Comparison of ENCODE assay signal across 11 mouse cellular contexts in genomic region chr6:48432893-48433816, GRCm38 (mm10). TPM values are rescaled to one million over a fixed set of nuclear protein-coding genes. Genes with fewer than 3 reads are reported as not detected.
DNase-seq lines count a peak whose midpoint lies in the region; ATAC-seq lines count a peak whose summit lies in the region.
"Had no signal": no experiment of that assay in that cellular context is flagged by ENCODE, and none has a peak within 500 bp of the region (broad histone marks: within the 10 kb centered on the region; RNA-seq: fewer than 3 reads in every experiment).

No protein-coding gene starts in this region.

- no peaks in the 10 kb centered on the region for H3K9me3 ChIP-seq in embryonic facial prominence, embryonic 15.5 days (replicated peaks)

- 39% methylated on average over 12 of the region's 12 CpGs for WGBS in embryonic facial prominence, embryonic 15.5 days

- peaks cover 31% of the 10 kb centered on the region for H3K4me1 ChIP-seq in embryonic facial prominence, embryonic 15.5 days

- no peak overlapping the region for H3K4me2 ChIP-seq in embryonic facial prominence, embryonic 15.5 days (replicated peaks)
- H3K4me2 ChIP-seq: liver, embryonic 11.5 days had no signal

- H3K27me3 ChIP-seq in embryonic facial prominence, embryonic 15.5 days, result no peaks in the 10 kb centered on the region

- peak; percentile 32; the same call in 1 of the 2 replicates for ATAC-seq in embryonic facial prominence, embryonic 15.5 days (ENCODE audit: insufficient number of reproducible peaks, low FRiP score, low TSS enrichment, low read depth)
- no peak for ATAC-seq in erythroblast, adult 5-6 weeks (replicated peaks; ENCODE audit: low FRiP score, poor library complexity, severe bottlenecking)

- DNase-seq in kidney, adult 11 months, result peak; percentile 38
- no peak for DNase-seq in kidney, adult 9 months
- peak; percentile 42 for DNase-seq in brain, adult 2 months (ENCODE audit: low read depth, low spot score)
- DNase-seq in kidney, postnatal 36 days, result peak; percentile 37 to 49
- DNase-seq in T-cell, adult 2 months (ENCODE audit: low spot score), result no peak
- no peak for DNase-seq in frontal cortex, postnatal 36 days (ENCODE audit: low spot score in 2 of 2)
- DNase-seq: adrenal gland, adult 8-10 months; heart, postnatal 14 days had no signal

- H3K27ac ChIP-seq in embryonic facial prominence, embryonic 15.5 days (replicated peaks), result peak overlapping the region; percentile 17

- H3K9ac ChIP-seq in embryonic facial prominence, embryonic 15.5 days, result no peak overlapping the region

- H3K36me3 ChIP-seq in embryonic facial prominence, embryonic 15.5 days, result peaks cover 13% of the 10 kb centered on the region

- H3K4me3 ChIP-seq in embryonic facial prominence, embryonic 15.5 days (replicated peaks), result no peak overlapping the region

RNA-seq across cellular contexts. Expression of gene Zfp467, which starts 12.5 kb away (rescaled TPM):
- polyA plus RNA-seq in embryonic facial prominence, embryonic 15.5 days (2015; fragmentation: Nextera tagmentation; extraction: Ambion mirVana), result 28.5 and 29.5 TPM in 2 replicates
- 1.9 and 7.3 TPM in 2 replicates for total RNA-seq in erythroblast, adult 5-6 weeks (2015; ENCODE audit: low replicate concordance)
- total RNA-seq in erythroblast, adult 5-6 weeks (2017; ENCODE audit: low replicate concordance), result not detected in 2 replicates

RNA-seq across cellular contexts. Expression of gene Sspo, which starts 14.9 kb away (rescaled TPM):
- 0.25 and 0.51 TPM in 2 replicates for polyA plus RNA-seq in embryonic facial prominence, embryonic 15.5 days (2015; fragmentation: Nextera tagmentation; extraction: Ambion mirVana)
- not detected in 2 replicates for total RNA-seq in erythroblast, adult 5-6 weeks (2015; ENCODE audit: low replicate concordance)
- total RNA-seq in erythroblast, adult 5-6 weeks (2017; ENCODE audit: low replicate concordance), result not detected in 2 replicates

RNA-seq across cellular contexts. Expression of gene Krba1, which starts 37.8 kb away (rescaled TPM):
- 21.9 and 22.6 TPM in 2 replicates for polyA plus RNA-seq in embryonic facial prominence, embryonic 15.5 days (2015; fragmentation: Nextera tagmentation; extraction: Ambion mirVana)
- 0.84 TPM in 1 of 2 replicates, not detected in the other for total RNA-seq in erythroblast, adult 5-6 weeks (2015; ENCODE audit: low replicate concordance)
- 0.43 and 0.70 TPM in 2 replicates for total RNA-seq in erythroblast, adult 5-6 weeks (2017; ENCODE audit: low replicate concordance)

Comparison
In these comparisons a context has a peak if more than half of its experiments do, and no peak if none do; other contexts are left out.
1. DNase-seq: peak in kidney, adult 11 months (single experiment), brain, adult 2 months (single experiment) and kidney, postnatal 36 days (2 of 2); none in kidney, adult 9 months (single experiment), T-cell, adult 2 months (single experiment) and frontal cortex, postnatal 36 days (0 of 2).